ENCODE assay signal across 29 mouse cellular contexts in genomic region chr13:90869157-90869556, GRCm38 (mm10). TPM values are rescaled to one million over a fixed set of nuclear protein-coding genes. Genes with fewer than 3 reads are reported as not detected.
DNase-seq lines count a peak whose midpoint lies in the region; ATAC-seq and TF ChIP-seq lines count a peak whose summit lies in the region.
"Had no signal": no experiment of that assay in that cellular context is flagged by ENCODE, and none has a peak within 500 bp of the region (broad histone marks: within the 10 kb centered on the region; RNA-seq: fewer than 3 reads in every experiment).

No protein-coding gene starts in this region.

- peaks cover 27% of the 10 kb centered on the region for H3K9me3 ChIP-seq in E14TG2a.4 (ENCODE audit: low read length)
- H3K9me3 ChIP-seq in ES-Bruce4 (replicated peaks; ENCODE audit: control insufficient read depth, insufficient read depth, low read length, poor library complexity, severe bottlenecking): no peaks in the 10 kb centered on the region
- no peaks in the 10 kb centered on the region for H3K9me3 ChIP-seq in intestine, embryonic 16.5 days (ENCODE audit: control insufficient read depth, low read length)
- no peaks in the 10 kb centered on the region for H3K9me3 ChIP-seq in forebrain, embryonic 14.5 days (replicated peaks; ENCODE audit: control insufficient read depth, low read length)
- H3K9me3 ChIP-seq: forebrain, embryonic 10.5 days; forebrain, embryonic 13.5 days; heart, embryonic 10.5 days; heart, embryonic 13.5 days had no signal

- TF ChIP-seq EP300 in ES-Bruce4 (IDR thresholded peaks at IDR 0.05; ENCODE audit: insufficient read depth, low read depth, low read length): peak; percentile 97

- DNase-seq in R1 (ENCODE audit: low read depth, low spot score): peak; percentile 92
- DNase-seq in forebrain, embryonic 14.5 days (ENCODE audit: low spot score): no peak
- no peak for DNase-seq in layer of hippocampus, adult 8-10 months (ENCODE audit: low spot score in 2 of 2)
- DNase-seq: adrenal gland, adult 8-10 months; adrenal gland, postnatal 25 days; cerebellum, adult 18-20 months; cerebellum, adult 9-10 months; cerebellum, postnatal 14 days; gastrocnemius, postnatal 10 days; gastrocnemius, postnatal 36 days; heart, adult 2 months; heart, postnatal 14 days; heart, postnatal 4 days; kidney, adult 18-20 months had no signal

- H3K27ac ChIP-seq in ES-Bruce4 (ENCODE audit: insufficient read depth, low read length): no peak overlapping the region; the same call in 1 of the 2 replicates
- no peak overlapping the region for H3K27ac ChIP-seq in intestine, embryonic 16.5 days (ENCODE audit: low read length)
- H3K27ac ChIP-seq in forebrain, embryonic 14.5 days (ENCODE audit: low read depth, low read length): no peak overlapping the region
- H3K27ac ChIP-seq: forebrain, embryonic 10.5 days; forebrain, embryonic 13.5 days; heart, adult 2 months; heart, embryonic 13.5 days; hindbrain, embryonic 14.5 days; hindbrain, postnatal 0 days had no signal

- H3K9ac ChIP-seq in ES-Bruce4 (ENCODE audit: low read depth, poor library complexity, severe bottlenecking): no peak overlapping the region
- no peak overlapping the region for H3K9ac ChIP-seq in intestine, embryonic 16.5 days (ENCODE audit: low read depth, low read length)
- no peak overlapping the region for H3K9ac ChIP-seq in forebrain, embryonic 14.5 days (ENCODE audit: low read length)
- H3K9ac ChIP-seq: forebrain, embryonic 13.5 days; heart, embryonic 13.5 days; hindbrain, embryonic 14.5 days had no signal

- WGBS in intestine, embryonic 16.5 days: 33% methylated on average over 4 of the region's 4 CpGs
- WGBS in forebrain, embryonic 14.5 days: 15% methylated on average over 4 of the region's 4 CpGs

- no peak overlapping the region for H3K4me2 ChIP-seq in intestine, embryonic 16.5 days (ENCODE audit: low read depth, low read length)
- H3K4me2 ChIP-seq in forebrain, embryonic 14.5 days (ENCODE audit: low read length): no peak overlapping the region
- H3K4me2 ChIP-seq: forebrain, embryonic 13.5 days; heart, embryonic 13.5 days; hindbrain, embryonic 14.5 days had no signal

- TF ChIP-seq CTCF in E14TG2a.4 (conservative IDR thresholded peaks at IDR 0.05; ENCODE audit: low read length) (no peak), ES-Bruce4 (IDR thresholded peaks at IDR 0.05; ENCODE audit: low read depth, low read length) (no peak)

- H3K36me3 ChIP-seq in E14TG2a.4 (ENCODE audit: insufficient read depth, low read length) (peaks cover 16% of the 10 kb centered on the region), ES-Bruce4 (ENCODE audit: control insufficient read depth, insufficient read depth, low read length, poor library complexity, severe bottlenecking) (no peaks in the 10 kb centered on the region)
- H3K36me3 ChIP-seq in intestine, embryonic 16.5 days (ENCODE audit: control insufficient read depth, insufficient read depth, low read length): no peaks in the 10 kb centered on the region
- no peaks in the 10 kb centered on the region for H3K36me3 ChIP-seq in forebrain, embryonic 14.5 days (ENCODE audit: control insufficient read depth, insufficient read depth, low read length)
- H3K36me3 ChIP-seq: forebrain, embryonic 10.5 days; heart, embryonic 10.5 days; heart, embryonic 13.5 days had no signal

- no peaks in the 10 kb centered on the region for H3K27me3 ChIP-seq in E14TG2a.4 (ENCODE audit: insufficient read depth, low read length)
- H3K27me3 ChIP-seq in ES-Bruce4 (ENCODE audit: control insufficient read depth, insufficient read depth, low read length, poor library complexity, severe bottlenecking): no peaks in the 10 kb centered on the region
- H3K27me3 ChIP-seq in intestine, embryonic 16.5 days (replicated peaks; ENCODE audit: control insufficient read depth, insufficient read depth, low read length): no peaks in the 10 kb centered on the region
- H3K27me3 ChIP-seq in forebrain, embryonic 14.5 days (replicated peaks; ENCODE audit: control insufficient read depth, insufficient read depth, low read length): no peaks in the 10 kb centered on the region
- H3K27me3 ChIP-seq: forebrain, embryonic 13.5 days; heart, embryonic 13.5 days had no signal

- H3K4me3 ChIP-seq in E14TG2a.4 (replicated peaks; ENCODE audit: low read length): 0 out of 2 replicates have a peak overlapping the region, but pooled peaks have one; percentile 26
- no peak overlapping the region for H3K4me3 ChIP-seq in ES-Bruce4 (ENCODE audit: low read depth, low read length)
- H3K4me3 ChIP-seq in intestine, embryonic 16.5 days (ENCODE audit: low read length): no peak overlapping the region
- H3K4me3 ChIP-seq in forebrain, embryonic 14.5 days (ENCODE audit: low read depth, low read length): no peak overlapping the region
- H3K4me3 ChIP-seq: forebrain, embryonic 10.5 days; forebrain, embryonic 13.5 days; heart, adult 2 months; heart, embryonic 10.5 days; heart, embryonic 13.5 days had no signal

- H3K4me1 ChIP-seq in E14TG2a.4 (replicated peaks; ENCODE audit: low read depth, low read length) (peaks cover 31% of the 10 kb centered on the region), ES-Bruce4 (ENCODE audit: control insufficient read depth, insufficient read depth, low read length) (peaks cover 4% of the 10 kb centered on the region)
- H3K4me1 ChIP-seq in intestine, embryonic 16.5 days (ENCODE audit: control insufficient read depth, insufficient read depth, low read length): no peaks in the 10 kb centered on the region
- no peaks in the 10 kb centered on the region for H3K4me1 ChIP-seq in forebrain, embryonic 14.5 days (ENCODE audit: control insufficient read depth, insufficient read depth, low read length)
- H3K4me1 ChIP-seq: forebrain, embryonic 13.5 days; heart, embryonic 13.5 days had no signal

- ATAC-seq in intestine, embryonic 16.5 days: peak; percentile 59
- ATAC-seq in forebrain, embryonic 14.5 days: no peak
- ATAC-seq: activated CD4-positive, CD25-positive, alpha-beta regulatory T cell, adult 4 months; CD4-positive, CD25-positive, alpha-beta regulatory T cell, adult 4 months; forebrain, embryonic 13.5 days; hindbrain, postnatal 0 days; inflammation-experienced regulatory T-cells, adult 6 months had no signal

- no peak for TF ChIP-seq POLR2A in ES-Bruce4 (IDR thresholded peaks at IDR 0.05; ENCODE audit: insufficient read depth, low read length)

RNA-seq across cellular contexts. Expression of gene Atp6ap1l, which starts 36.0 kb away (rescaled TPM):
- polyA plus RNA-seq in ES-Bruce4 (2011; ENCODE audit: insufficient read depth, insufficient read length, low read depth, missing spikeins): not detected in 2 replicates
- polyA plus RNA-seq in intestine, embryonic 16.5 days (2015; fragmentation: Nextera tagmentation; extraction: Ambion mirVana): not detected in 2 replicates
- polyA plus RNA-seq in forebrain, embryonic 14.5 days (2014; fragmentation: Nextera tagmentation; extraction: Ambion mirVana): 3.9 and 4.5 TPM in 2 replicates
- 1 to 10 TPM; 1.8 to 5.2 (median 2.3) TPM for total RNA-seq in layer of hippocampus, adult 8-10 months (2022)
- total RNA-seq: adrenal gland, postnatal 25 days; gastrocnemius, adult 18-20 months; gastrocnemius, postnatal 10 days; gastrocnemius, postnatal 36 days; granulocyte monocyte progenitor cell, adult 5-6 weeks had no signal
- polyA plus RNA-seq: activated CD4-positive, CD25-positive, alpha-beta regulatory T cell, adult 4 months; C2C12; forebrain, embryonic 10.5 days; heart, embryonic 10.5 days; inflammation-experienced regulatory T-cells, adult 6 months had no signal

RNA-seq across cellular contexts. Expression of gene Rps23, which starts 53.6 kb away (rescaled TPM):
- 273 and 488 TPM in 2 replicates for polyA plus RNA-seq in ES-Bruce4 (2011; ENCODE audit: insufficient read depth, insufficient read length, low read depth, missing spikeins)
- polyA plus RNA-seq in intestine, embryonic 16.5 days (2015; fragmentation: Nextera tagmentation; extraction: Ambion mirVana): 163 and 165 TPM in 2 replicates
- polyA plus RNA-seq in forebrain, embryonic 14.5 days (2014; fragmentation: Nextera tagmentation; extraction: Ambion mirVana): 146 and 210 TPM in 2 replicates
- 100 to 1,000 TPM; 135 to 302 (median 244) TPM for total RNA-seq in layer of hippocampus, adult 8-10 months (2022)
